Mouse (Mus musculus): ENCODE results near the gene a. TPM values are rescaled to one million over a fixed set of nuclear protein-coding genes. Genes with fewer than 3 reads are reported as not detected.
"Not testable (repeated sequence)": the region's sequence is repeated elsewhere in the genome, so short reads cannot be mapped to it uniquely, and the experiment has no call there.

The a gene
- polyA plus RNA-seq, 1 experiment = not detected

- no peak for TF ChIP-seq FOSL1 (IDR thresholded peaks at IDR 0.05; ENCODE audit: insufficient read depth, low read length, poor library complexity, severe bottlenecking)
- TF ChIP-seq CEBPB (IDR thresholded peaks at IDR 0.05; ENCODE audit: low read depth) = no peak
- no peak for TF ChIP-seq MAX (IDR thresholded peaks at IDR 0.05)
- TF ChIP-seq MYOG (IDR thresholded peaks at IDR 0.05; ENCODE audit: control insufficient read depth, extremely low read depth, insufficient read length) = no peak
- no peak for TF ChIP-seq MYOD1 (IDR thresholded peaks at IDR 0.05; ENCODE audit: control insufficient read depth, insufficient read length, low read depth)
- TF ChIP-seq CTCF (IDR thresholded peaks at IDR 0.05; ENCODE audit: control insufficient read depth, insufficient read depth, insufficient read length) = no peak
- no peaks in the 10 kb centered on the region for H3K36me3 ChIP-seq (ENCODE audit: control insufficient read depth, insufficient read depth)
- H3K79me2 ChIP-seq (ENCODE audit: control insufficient read depth, insufficient read depth) = no peaks in the 10 kb centered on the region
- no peak overlapping the region for H3K4me3 ChIP-seq (ENCODE audit: insufficient read depth, poor library complexity, severe bottlenecking)
- no peaks in the 10 kb centered on the region for H3K79me3 ChIP-seq (ENCODE audit: low read depth)
- no peak overlapping the region for H3ac ChIP-seq (ENCODE audit: control insufficient read depth, insufficient read length, low read depth)
- H3K27me3 ChIP-seq (ENCODE audit: control insufficient read depth, insufficient read depth, insufficient read length) = no peaks in the 10 kb centered on the region
Measured at GRCm38 (mm10) chr2:154991411-154991810, 200.2 kb downstream of the a start.

GRCm38 (mm10) chr2:154992083-154992482 is 200.9 kb downstream of the a start:
- Histone ChIP-seq H3K4me3 (ENCODE audit: insufficient read depth, poor library complexity, severe bottlenecking) (no peak overlapping the region), H3K79me2 (ENCODE audit: control insufficient read depth, insufficient read depth) (no peaks in the 10 kb centered on the region), H3ac (ENCODE audit: control insufficient read depth, insufficient read length, low read depth) (no peak overlapping the region), H3K79me3 (ENCODE audit: low read depth) (no peaks in the 10 kb centered on the region), H3K27me3 (ENCODE audit: control insufficient read depth, insufficient read depth, insufficient read length) (no peaks in the 10 kb centered on the region), H3K36me3 (ENCODE audit: control insufficient read depth, insufficient read depth) (no peaks in the 10 kb centered on the region)
- no peak for TF ChIP-seq CTCF (IDR thresholded peaks at IDR 0.05; ENCODE audit: control insufficient read depth, insufficient read depth, insufficient read length)

- H3ac ChIP-seq (ENCODE audit: control insufficient read depth, insufficient read length, low read depth) = no peak overlapping the region
- H3K79me3 ChIP-seq (ENCODE audit: low read depth) = no peaks in the 10 kb centered on the region
- no peaks in the 10 kb centered on the region for H3K79me2 ChIP-seq (ENCODE audit: control insufficient read depth, insufficient read depth)
- H3K4me3 ChIP-seq (ENCODE audit: insufficient read depth, poor library complexity, severe bottlenecking) = no peak overlapping the region
- no peak for TF ChIP-seq MAX (IDR thresholded peaks at IDR 0.05)
- TF ChIP-seq CTCF (IDR thresholded peaks at IDR 0.05; ENCODE audit: control insufficient read depth, insufficient read depth, insufficient read length) = no peak
- no peak for TF ChIP-seq USF1 (IDR thresholded peaks at IDR 0.05; ENCODE audit: low read depth)
- TF ChIP-seq FOSL1 (IDR thresholded peaks at IDR 0.05; ENCODE audit: insufficient read depth, low read length, poor library complexity, severe bottlenecking) = no peak
- TF ChIP-seq MYOD1 (IDR thresholded peaks at IDR 0.05; ENCODE audit: control insufficient read depth, insufficient read length, low read depth) = no peak
- TF ChIP-seq CEBPB (IDR thresholded peaks at IDR 0.05; ENCODE audit: low read depth) = no peak
- no peak for TF ChIP-seq MYOG (IDR thresholded peaks at IDR 0.05; ENCODE audit: control insufficient read depth, extremely low read depth, insufficient read length)
- H3K27me3 ChIP-seq (ENCODE audit: control insufficient read depth, insufficient read depth, insufficient read length) = no peaks in the 10 kb centered on the region
- no peaks in the 10 kb centered on the region for H3K36me3 ChIP-seq (ENCODE audit: control insufficient read depth, insufficient read depth)
Measured at GRCm38 (mm10) chr2:155005491-155005890, 214.3 kb downstream of the a start.

- Histone ChIP-seq H3K4me3 (ENCODE audit: insufficient read depth, poor library complexity, severe bottlenecking) (no peak overlapping the region), H3K79me3 (ENCODE audit: low read depth) (no peaks in the 10 kb centered on the region), H3ac (ENCODE audit: control insufficient read depth, insufficient read length, low read depth) (no peak overlapping the region), H3K27me3 (ENCODE audit: control insufficient read depth, insufficient read depth, insufficient read length) (no peaks in the 10 kb centered on the region), H3K79me2 (ENCODE audit: control insufficient read depth, insufficient read depth) (no peaks in the 10 kb centered on the region), H3K36me3 (ENCODE audit: control insufficient read depth, insufficient read depth) (no peaks in the 10 kb centered on the region)
- TF ChIP-seq MAX (IDR thresholded peaks at IDR 0.05) = no peak
Measured at GRCm38 (mm10) chr2:155011086-155011656, 220.0 kb downstream of the a start.

- no peak overlapping the region for H3ac ChIP-seq (ENCODE audit: control insufficient read depth, insufficient read length, low read depth)
- no peaks in the 10 kb centered on the region for H3K36me3 ChIP-seq (ENCODE audit: control insufficient read depth, insufficient read depth)
- H3K79me2 ChIP-seq (ENCODE audit: control insufficient read depth, insufficient read depth) = no peaks in the 10 kb centered on the region
- H3K4me3 ChIP-seq (ENCODE audit: insufficient read depth, poor library complexity, severe bottlenecking) = no peak overlapping the region
- H3K27me3 ChIP-seq (ENCODE audit: control insufficient read depth, insufficient read depth, insufficient read length) = no peaks in the 10 kb centered on the region
- TF ChIP-seq USF1 (IDR thresholded peaks at IDR 0.05; ENCODE audit: low read depth) (no peak), MAX (IDR thresholded peaks at IDR 0.05) (no peak), CTCF (IDR thresholded peaks at IDR 0.05; ENCODE audit: control insufficient read depth, insufficient read depth, insufficient read length) (no peak), MYOD1 (IDR thresholded peaks at IDR 0.05; ENCODE audit: control insufficient read depth, insufficient read length, low read depth) (no peak), MYOG (IDR thresholded peaks at IDR 0.05; ENCODE audit: control insufficient read depth, extremely low read depth, insufficient read length) (no peak), FOSL1 (IDR thresholded peaks at IDR 0.05; ENCODE audit: insufficient read depth, low read length, poor library complexity, severe bottlenecking) (no peak), CEBPB (IDR thresholded peaks at IDR 0.05; ENCODE audit: low read depth) (no peak)
- H3K79me3 ChIP-seq (ENCODE audit: low read depth) = no peaks in the 10 kb centered on the region
Measured at GRCm38 (mm10) chr2:155012991-155013390, 221.8 kb downstream of the a start.

- not testable (repeated sequence) for H3K36me3 ChIP-seq (ENCODE audit: control insufficient read depth, insufficient read depth); H3ac ChIP-seq (ENCODE audit: control insufficient read depth, insufficient read length, low read depth); H3K79me2 ChIP-seq (ENCODE audit: control insufficient read depth, insufficient read depth); H3K4me3 ChIP-seq (ENCODE audit: insufficient read depth, poor library complexity, severe bottlenecking); H3K79me3 ChIP-seq (ENCODE audit: low read depth); H3K27me3 ChIP-seq (ENCODE audit: control insufficient read depth, insufficient read depth, insufficient read length)
Measured at GRCm38 (mm10) chr2:155016751-155017150, 225.5 kb downstream of the a start.

- H3ac ChIP-seq (ENCODE audit: control insufficient read depth, insufficient read length, low read depth); H3K79me2 ChIP-seq (ENCODE audit: control insufficient read depth, insufficient read depth); H3K36me3 ChIP-seq (ENCODE audit: control insufficient read depth, insufficient read depth); H3K4me3 ChIP-seq (ENCODE audit: insufficient read depth, poor library complexity, severe bottlenecking); H3K79me3 ChIP-seq (ENCODE audit: low read depth); H3K27me3 ChIP-seq (ENCODE audit: control insufficient read depth, insufficient read depth, insufficient read length): not testable (repeated sequence)
Measured at GRCm38 (mm10) chr2:155018251-155018755, 227.1 kb downstream of the a start, which contains the start of gene Gm14226. TSS of gene Gm14226 (plus strand) at chr2:155018266.
